Mouse (Mus musculus) hindlimb bud, embryonic 11.5 days (tissue): Measurements from ENCODE around the gene Gyg.

Experiments
- DNase-seq: peaks from one replicate; pipeline ENCODE4 v3.0.0-alpha.2; 2012; ENCODE audit warnings: low read depth, low spot score; ENCODE audit errors: extremely low spot score

The Gyg gene

DNA sequence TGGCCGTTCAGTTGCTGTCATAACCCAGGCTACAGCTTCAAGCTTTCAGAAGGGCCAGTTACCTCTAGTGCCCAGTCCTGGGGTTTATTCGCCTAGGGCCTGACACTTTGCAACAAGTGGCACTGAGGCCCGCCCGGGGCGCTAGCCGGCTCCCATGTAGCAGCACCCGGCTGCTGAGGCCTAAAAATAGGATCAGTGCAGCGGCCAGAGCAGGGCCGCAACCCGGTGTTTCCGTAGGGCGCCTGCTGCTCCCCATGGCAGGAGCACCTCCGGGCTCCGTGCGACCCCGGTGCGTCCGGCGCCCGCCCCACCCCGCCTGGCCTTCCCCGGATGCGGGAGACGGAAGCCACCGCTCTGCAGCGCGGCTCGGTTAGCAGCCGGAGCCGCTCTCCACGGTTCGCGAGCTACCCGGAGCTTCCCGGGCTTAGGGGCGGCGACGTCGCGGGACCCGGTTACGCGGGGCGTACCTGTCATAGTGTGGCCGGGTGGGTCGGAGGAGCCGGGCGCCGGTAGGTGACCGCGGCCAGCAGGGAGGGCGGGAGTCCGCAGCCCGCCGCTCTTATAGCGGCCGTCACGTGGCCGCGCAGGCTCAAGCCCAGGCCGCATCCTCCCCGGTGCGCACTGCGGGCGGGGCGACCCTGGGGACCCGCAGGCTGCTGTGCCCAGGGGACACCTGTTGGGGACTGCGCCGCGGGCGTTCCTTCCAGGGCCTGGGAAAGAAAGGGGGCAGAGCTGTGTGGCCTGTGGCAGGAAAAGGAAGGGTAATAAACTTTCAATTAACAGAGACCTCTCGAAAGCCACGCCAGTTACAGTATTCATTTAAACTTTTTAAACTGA is at the start of gene Gyg:
TSS of gene Gyg (minus strand) at position 787 of the 837 bp plus-strand sequence.
- no peak for DNase-seq

DNA sequence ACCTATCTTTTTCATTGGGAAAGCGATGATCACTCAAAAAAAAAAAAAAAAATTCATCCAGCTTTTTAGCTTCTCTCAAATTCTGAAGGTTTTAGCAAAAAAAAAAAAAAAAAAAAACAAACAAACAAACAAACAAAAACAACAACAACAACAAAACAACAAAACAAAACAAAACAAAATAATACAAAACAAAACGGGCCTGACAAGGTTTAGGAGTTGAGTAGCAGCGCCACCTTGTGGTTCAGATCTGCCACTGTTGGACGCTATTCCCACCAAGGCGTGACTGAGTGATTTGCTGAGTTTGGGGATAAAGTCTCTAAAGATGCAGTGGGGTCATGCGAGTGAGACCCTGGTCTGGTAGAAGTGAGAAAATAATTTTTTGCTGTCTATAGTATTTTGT is 43.8 kb upstream of the Gyg start:
- peak; percentile 33 for DNase-seq

GRCm38 (mm10) chr3:20197878-20198277 is 42.8 kb upstream of the Gyg start:
- DNase-seq = no peak

GRCm38 (mm10) chr3:20188976-20189675 is 34.0 kb upstream of the Gyg start:
- DNase-seq = no peak

DNA sequence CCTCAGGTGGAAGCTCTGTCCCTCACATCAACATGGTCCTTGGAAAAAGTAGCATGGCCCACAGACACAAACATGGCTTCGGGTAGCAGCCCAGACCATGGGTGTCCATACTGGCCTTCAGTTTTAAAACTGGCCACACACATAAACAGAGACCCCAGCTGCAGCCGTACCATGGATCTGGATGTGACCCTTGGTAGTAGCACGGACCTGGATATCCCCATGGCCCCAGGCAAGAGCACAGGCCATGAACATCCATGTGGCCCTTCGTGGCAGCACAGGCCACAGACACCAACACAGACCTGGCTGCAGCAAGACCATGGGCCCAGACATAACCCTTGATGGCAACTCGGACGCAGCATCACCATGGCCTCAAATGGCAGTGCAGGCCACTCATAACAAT is 17.3 kb upstream of the Gyg start:
- no peak for DNase-seq

DNA sequence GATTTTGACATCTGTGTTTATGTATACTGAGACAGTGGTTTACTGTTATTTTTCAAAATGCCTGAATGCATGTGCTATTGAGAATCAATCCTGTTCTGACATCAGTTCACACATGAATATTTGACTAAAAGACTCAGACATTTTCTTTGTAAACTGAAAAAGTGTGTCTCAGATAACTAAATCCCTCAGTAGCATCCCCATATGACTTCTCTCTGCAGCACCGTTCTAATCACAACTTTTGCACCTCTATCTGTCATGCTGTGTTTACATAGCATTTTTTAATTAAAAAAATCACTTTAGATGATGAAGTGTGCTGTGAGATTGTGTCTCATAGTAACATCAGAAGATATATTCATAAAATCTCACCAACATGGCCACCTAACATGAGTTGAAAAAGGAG is 12.4 kb upstream of the Gyg start:
- DNase-seq = no peak

GRCm38 (mm10) chr3:20155476-20155875 is 359 bp upstream of the Gyg start:
- DNase-seq = no peak

DNA sequence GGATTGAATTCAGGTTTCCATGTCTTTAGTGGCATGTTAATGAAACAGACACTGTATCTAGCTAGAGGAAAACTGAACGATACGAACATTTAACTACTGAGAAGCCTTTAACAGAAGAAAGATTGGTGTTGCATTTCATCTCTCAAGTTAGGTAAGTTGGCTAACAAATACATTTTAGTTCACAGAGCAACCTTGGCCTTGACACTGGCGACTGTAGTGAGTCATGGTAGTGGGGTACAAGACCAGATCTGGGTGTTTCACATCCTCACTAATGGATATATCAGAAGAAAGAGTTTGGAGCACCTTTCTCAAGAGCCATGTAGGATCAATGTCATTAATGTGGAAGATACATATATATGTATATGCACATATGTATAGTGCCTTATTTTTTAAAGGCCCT is 3.5 kb downstream of the Gyg start:
- DNase-seq = no peak

GRCm38 (mm10) chr3:20150511-20150910 is 4.6 kb downstream of the Gyg start:
- no peak for DNase-seq

DNA sequence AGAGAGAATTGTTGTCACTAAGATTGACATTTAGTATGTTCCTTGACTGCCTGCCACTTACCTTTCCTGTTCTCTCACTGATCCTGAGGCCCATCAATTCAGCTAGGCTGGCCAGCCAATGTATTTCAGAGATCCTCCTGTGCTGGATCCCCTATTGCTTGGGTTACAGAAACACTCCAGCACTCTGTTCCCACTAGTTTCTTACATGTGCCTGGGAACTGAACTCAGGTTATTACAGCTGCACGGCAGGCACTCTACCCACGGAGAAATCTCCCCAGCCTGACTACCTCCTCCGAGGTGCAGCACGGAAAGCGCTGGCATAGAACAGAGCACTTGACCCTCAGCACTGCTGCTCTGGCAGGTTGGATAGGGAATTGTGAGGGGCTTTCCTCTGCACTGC is 7.5 kb downstream of the Gyg start:
- DNase-seq = no peak

DNA sequence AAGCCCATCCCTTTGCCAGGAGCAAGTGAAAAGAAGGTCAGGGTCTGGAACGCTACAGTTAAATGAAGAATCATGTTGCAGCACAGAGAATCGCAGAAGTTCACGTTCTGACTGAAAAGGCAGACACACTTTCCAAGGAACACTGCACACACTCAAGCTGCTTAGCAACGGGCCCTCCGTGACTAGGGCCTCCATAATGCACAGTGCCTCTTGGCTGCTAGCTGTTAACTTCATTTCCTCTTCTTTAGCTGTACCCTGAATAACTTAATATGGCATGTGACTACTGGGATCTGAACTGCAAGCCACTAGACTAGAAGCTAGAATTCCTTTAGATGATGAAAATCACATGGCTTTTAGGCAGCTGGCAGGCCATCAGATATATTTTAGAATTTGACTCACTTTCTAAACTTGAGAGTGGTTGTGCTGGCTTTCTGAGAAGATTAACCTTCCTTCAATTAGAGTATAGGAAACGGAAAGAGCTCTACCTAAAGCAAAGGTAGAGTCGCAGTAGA is 8.2 kb downstream of the Gyg start:
- DNase-seq = no peak

GRCm38 (mm10) chr3:20145696-20146113 is 9.4 kb downstream of the Gyg start:
- no peak for DNase-seq

GRCm38 (mm10) chr3:20144401-20144800 is 10.7 kb downstream of the Gyg start:
- DNase-seq = no peak

DNA sequence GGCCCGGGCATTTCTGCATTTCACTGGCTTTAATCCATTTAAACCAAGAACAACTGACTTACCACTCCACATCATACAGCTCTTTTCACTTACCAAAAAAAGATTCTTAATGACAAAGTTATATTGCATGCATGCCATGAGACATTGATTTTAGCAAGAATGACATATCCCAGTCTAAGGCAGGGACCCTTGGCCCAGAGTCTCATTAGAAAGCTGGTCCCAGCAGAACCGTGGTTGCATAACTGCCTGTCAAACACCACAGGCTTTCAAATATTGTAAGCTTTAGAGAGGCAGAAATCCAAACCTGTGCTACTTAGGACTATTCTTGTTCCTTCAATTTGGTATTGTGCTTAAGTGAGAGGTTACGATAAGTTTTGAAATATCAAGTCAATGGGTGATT is 11.4 kb downstream of the Gyg start:
- no peak for DNase-seq

GRCm38 (mm10) chr3:20142576-20142975 is 12.5 kb downstream of the Gyg start:
- no peak for DNase-seq

DNA sequence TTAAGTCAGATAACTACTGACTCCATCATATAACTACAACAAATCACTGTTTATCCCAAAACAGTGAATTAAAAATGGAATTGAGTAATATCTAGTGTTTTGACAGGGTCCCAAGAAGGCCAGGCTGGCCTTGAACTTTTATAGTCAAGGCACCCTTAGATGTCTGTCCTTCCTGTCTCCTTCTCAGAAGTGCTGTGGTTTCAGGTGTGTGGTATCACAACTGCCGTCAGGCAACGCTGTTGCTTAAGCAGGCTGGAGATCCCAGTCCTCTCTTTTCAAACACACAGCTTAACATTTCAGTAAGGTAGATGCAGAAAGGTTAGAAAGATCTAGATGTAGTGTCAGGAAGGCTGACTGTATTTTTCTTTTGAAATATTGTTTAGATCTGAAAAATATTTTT is 13.0 kb downstream of the Gyg start:
- no peak for DNase-seq

DNA sequence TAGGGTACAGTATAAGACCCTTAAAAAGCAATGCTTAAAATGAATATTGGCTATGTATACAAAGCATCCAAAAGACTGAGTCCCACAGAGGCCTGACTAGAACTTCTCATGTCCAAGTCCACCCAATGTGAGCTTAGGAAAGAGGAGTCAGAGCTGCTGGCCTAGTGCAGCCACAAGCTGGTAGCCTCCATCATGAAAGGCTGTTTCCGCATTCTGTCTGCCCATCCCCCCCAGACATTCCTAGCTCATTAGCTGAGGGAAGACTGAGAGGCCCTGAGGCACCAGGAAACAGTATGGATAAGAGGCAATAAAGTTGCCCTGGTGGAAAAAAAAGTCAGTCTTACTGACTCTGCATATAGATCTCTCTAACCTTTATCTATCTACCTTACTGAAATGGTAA is 13.4 kb downstream of the Gyg start:
- no peak for DNase-seq

GRCm38 (mm10) chr3:20141240-20141639 is 13.9 kb downstream of the Gyg start:
- no peak for DNase-seq

DNA sequence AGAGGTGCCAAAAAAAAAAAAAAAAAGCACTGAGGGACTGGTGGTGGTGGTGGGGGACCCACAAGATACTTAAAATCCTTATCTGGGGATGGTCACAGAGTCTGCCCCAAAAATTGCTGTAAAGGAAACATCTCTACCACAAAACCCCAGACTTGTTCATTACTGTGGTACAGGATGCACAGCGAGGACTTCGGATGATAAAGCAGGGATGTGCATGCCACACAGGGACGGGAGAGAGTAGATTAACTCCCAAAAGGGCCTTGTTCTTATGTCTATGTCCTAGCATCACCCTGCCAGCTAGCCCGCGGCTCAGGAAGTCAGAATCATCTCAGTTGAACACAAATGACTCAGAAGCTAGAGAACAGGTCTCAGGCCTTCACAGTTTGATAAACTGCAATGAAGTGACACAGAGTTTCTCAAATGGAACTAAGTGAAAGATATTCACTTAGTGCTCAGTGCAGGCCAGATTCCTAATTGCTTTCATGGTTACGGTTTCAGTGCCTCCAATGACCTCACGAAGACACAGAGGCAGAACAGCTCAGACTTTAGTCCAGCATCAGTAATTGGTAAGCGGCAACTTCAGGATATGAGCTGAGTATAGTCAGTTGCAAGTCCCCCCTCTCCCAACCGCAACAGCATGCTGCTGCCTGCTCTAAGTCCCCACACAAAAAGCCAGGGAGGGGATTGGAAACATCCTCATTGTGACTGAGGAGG is 18.1 kb downstream of the Gyg start:
- no peak for DNase-seq

GRCm38 (mm10) chr3:20134545-20134944 is 20.6 kb downstream of the Gyg start:
- no peak for DNase-seq

DNA sequence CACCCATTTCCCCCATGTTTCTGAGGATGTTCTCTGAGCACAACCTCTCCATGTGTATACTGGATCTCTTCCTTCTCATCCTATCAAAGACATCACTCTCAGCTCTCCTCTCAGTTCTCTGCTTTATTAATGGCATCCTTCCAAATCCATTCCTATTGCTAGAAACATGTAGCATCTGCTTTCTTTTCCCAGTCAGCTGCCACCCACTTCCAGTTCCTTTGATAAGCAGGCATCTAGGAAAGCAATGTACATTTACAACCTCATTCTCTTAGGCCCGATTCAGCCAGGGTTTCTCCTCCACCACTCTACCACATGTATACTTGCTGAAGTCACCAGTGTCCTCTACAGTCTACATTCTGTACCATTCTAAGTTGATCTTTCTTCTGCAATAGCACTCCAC is 21.4 kb downstream of the Gyg start:
- DNase-seq = no peak

DNA sequence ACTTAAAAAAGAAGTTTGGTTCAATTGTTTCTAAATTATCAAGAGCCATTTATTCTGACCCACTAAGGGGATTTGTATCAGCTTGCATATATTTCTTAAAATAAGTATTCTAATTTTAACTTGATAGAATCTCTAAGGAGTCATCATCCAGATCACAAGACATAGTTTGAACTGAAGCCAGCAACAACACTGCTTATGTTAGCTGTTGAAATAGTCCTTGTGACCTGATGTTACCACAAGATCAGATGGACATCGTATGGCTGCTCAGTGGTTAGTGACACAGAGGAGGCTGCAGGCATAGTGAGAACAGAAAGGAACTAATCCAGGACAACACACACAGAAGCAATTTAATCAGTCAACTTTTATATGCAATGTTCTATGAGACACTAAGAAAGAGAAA is 22.4 kb downstream of the Gyg start:
- no peak for DNase-seq
